Mouse (Mus musculus) adrenal gland, postnatal 14 days (tissue): ENCODE measurements around the gene Cdca3. TPM values are rescaled to one million over a fixed set of nuclear protein-coding genes. Genes with fewer than 3 reads are reported as not detected.
"Not testable (repeated sequence)": the region's sequence is repeated elsewhere in the genome, so short reads cannot be mapped to it uniquely, and the experiment has no call there.

ENCODE experiments used
- DNase-seq: peaks from one replicate; pipeline ENCODE4 v3.0.0; 2021; ENCODE audit warnings: mixed read lengths
- long read RNA-seq, 2 experiments: library from polyadenylated mRNA; stranded (forward); transcript quantifications; one replicate each; pipeline ENCODE4 v2.0.0; 2021
- total RNA-seq: library from RNA; stranded (reverse); gene quantifications from 2 replicates; pipeline ENCODE4 v1.2.3, GENCODE M21; 2021

Cdca3 gene
- 22.2 and 26.1 TPM in 2 replicates for total RNA-seq
- long read RNA-seq, experiment 1, transcript Cdca3-201 (6 exons, 1,976 nt), result major isoform, 30 of 35 reads
- long read RNA-seq, experiment 1, partial matches to known transcripts, result 1 of 35 reads
- long read RNA-seq, experiment 1, other reads (novel, unspliced or antisense), result 2 of 35 reads
- long read RNA-seq, experiment 2, transcript Cdca3-201 (6 exons, 1,976 nt), result major isoform, 16 of 19 reads
- long read RNA-seq, experiment 2, partial matches to known transcripts, result 0 of 19 reads
- long read RNA-seq, experiment 2, other reads (novel, unspliced or antisense), result 0 of 19 reads

- DNase-seq, result peak; percentile 99
Measured at GRCm38 (mm10) chr6:124828868-124829798, at the start of gene Cdca3, which contains the start of gene Usp5. Gene Cdca3, plus strand, starts transcription at chr6:124829547. Gene Usp5, minus strand, starts transcription at chr6:124829484.

DNA sequence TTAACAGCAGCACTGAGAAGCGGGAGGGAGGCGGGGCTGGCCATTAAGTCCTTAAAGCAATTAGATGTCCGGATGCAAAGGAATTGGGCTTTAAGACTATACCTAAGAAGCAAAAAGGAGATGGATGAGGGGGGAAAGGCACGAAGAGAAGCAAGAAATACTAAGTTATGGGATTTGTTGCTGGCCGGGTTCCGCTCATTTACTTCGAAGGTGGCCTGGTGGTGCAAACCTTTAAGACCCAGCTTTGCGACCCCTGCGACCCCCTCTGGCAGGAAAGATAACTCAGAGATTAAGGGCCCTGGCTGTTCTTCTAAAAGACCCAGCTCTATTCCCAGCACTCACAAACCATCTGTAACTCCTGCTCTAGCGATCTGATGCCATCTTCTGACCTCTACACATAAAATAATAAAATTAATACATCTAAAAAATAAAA, 49.3 kb upstream of the Cdca3 start:
- DNase-seq, result no peak

- no peak for DNase-seq
Measured at GRCm38 (mm10) chr6:124780917-124781316, 48.4 kb upstream of the Cdca3 start.

DNA sequence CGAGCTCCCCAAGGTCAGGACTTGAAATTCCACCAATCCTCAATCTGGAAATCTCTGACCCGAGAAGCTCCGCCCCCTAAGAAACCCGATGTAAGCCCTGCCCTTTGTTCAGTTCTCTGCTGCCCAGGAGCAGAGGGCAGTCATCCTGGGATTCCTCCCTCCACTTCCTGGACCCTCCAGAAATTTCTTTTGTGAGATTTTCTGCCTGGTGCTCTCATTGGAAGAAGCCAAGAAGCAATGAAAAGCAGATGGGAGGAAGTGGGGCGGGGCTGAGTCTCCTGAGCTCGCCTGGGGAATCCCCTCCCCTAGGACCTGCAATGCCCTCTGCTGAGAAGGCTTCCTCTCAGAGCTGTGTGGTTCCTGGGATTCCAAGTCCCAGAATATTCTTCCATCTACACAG, 46.9 kb upstream of the Cdca3 start:
- DNase-seq, result peak; percentile 50

GRCm38 (mm10) chr6:124786756-124787420, 42.5 kb upstream of the Cdca3 start:
- DNase-seq, result no peak

DNA sequence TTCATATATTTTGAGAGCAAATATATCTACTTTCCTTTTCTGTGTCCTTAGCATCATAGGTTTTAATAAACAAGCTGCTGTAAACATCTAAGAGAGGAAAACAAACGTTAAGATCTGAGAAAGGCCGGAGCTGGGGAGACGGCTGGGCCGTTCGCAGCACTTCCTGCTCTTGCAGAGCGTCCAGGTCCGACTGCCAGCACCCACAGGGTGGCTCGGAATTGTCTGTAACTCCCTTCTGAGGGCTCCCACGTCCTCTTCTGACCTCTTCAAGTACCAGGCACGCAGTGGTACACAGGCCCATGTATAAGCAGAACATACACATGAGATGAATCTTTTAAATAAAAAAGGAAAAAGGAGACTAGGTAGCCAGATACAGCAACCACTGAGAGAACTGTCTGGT, 41.6 kb upstream of the Cdca3 start:
- DNase-seq, result no peak

DNA sequence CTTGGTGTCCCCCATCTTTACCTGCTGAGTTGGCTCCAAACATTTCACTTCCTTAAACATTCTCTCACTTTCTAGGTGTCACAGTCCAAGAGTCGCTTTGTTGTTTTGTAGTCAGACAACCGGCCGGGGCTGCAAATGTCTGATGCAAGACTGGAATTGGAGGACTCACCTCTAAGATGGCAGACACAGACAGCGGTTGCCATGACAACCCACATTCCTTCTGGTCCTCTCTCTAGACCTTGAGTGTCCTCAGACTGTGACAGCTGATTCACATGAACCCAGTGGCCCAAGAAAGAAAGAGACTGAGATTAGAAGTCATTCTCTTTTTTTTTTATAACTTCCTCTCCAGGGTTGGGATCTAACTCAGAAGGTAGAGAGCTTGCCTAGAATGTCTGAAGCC, 39.8 kb upstream of the Cdca3 start:
- DNase-seq, result no peak

- DNase-seq, result no peak
Measured at GRCm38 (mm10) chr6:124790121-124790520, 39.2 kb upstream of the Cdca3 start.

DNA sequence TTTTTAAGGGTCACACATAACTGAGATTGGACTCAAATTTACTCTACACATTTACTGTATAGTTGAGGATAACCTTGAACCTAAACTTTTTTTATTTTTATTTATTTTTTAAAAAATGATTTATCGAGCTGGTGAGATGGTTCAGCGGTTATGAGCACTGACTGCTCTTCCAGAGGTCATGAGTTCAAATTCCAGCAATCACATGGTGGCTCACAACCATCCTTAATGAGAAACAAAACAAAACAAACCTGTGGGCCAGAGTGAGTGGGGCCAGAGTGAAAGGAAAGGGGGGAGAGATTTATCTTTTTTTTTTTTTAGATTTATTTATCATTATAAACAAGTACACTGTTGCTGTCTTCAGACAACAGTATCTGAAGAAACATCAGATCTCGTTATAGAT, 37.4 kb upstream of the Cdca3 start:
- DNase-seq, result no peak

DNA sequence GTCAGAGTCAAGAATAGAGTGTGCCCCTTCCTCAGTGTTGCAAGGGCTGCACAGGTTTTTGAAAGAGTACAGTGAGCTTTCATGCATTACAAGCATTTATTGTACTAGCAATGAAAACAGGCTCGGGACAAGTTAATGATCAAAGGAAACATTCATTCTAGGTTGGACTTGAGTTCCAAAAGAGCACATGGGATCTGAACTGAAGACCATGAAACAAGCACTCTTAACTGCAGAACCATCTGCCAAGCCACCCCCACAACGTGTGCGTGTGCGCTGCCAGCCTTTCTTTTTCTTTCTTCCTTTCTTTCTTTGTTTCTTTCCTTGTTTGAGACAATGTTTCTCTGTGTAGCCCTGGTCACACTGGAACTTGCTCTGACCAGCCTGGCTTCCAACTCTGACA, 33.6 kb upstream of the Cdca3 start:
- no peak for DNase-seq

DNA sequence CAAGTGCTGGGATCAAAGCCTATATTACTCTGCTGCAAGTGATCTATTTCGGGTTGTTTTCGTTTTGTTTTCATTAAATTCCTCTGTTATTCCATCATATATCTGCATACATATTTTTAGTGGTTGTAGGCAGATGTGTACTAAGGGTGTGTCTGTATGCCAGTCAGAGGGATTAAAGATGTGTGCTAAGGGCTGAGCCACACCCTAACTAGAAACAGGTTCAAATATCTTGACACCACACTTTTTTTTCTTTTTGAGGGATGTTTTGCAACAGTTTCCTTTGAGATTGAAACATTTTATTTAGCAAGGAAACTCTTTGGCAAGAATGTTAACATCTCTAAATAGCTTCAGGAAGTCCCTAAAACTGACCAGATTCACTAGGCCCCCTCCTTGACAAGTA, 33.1 kb upstream of the Cdca3 start:
- DNase-seq, result no peak

DNA sequence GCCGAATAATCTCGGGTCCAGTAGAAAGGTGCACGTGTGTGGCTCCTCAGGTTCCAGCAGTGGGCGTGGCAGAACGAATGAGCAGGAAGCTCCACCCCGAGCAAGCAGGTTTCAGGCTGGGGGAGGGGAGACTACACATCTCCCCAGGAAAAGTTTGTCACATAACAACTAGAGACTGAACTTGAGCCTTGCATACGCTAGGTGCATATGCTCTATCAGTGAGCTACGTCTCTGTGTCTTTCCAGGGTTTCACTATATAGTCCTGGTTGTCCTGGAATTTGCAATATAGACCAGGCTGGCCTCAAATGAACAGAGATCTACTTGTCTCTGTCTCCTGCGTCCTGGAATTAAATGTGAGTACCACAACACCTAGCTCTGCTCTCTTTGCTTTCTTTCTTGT, 26.9 kb upstream of the Cdca3 start:
- not testable (repeated sequence) for DNase-seq

GRCm38 (mm10) chr6:124803061-124803460, 26.3 kb upstream of the Cdca3 start:
- no peak for DNase-seq

GRCm38 (mm10) chr6:124803691-124804090, 25.7 kb upstream of the Cdca3 start:
- not testable (repeated sequence) for DNase-seq

DNA sequence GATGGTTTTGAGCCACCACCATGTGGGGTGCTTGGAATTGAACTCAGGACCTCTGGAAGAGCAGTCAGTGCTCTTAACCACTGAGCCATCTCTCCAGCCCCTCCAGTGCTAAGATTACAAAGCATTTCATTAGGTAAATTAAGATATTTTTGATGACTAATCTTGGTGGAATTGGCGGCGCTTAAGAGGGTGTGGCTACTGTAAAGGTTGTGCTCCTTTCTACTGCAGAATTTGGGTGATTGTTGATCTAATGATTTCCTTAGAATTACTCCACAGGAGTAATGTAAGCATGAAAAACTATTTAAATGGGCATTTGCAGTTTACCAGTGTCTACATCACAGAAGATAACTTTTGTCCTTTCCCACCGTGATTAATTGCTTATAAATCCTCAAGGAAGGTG, 25.0 kb upstream of the Cdca3 start:
- no peak for DNase-seq

GRCm38 (mm10) chr6:124805341-124806321, 23.7 kb upstream of the Cdca3 start:
- peak; percentile 99 for DNase-seq

- no peak for DNase-seq
Measured at GRCm38 (mm10) chr6:124806446-124807140, 22.8 kb upstream of the Cdca3 start.

DNA sequence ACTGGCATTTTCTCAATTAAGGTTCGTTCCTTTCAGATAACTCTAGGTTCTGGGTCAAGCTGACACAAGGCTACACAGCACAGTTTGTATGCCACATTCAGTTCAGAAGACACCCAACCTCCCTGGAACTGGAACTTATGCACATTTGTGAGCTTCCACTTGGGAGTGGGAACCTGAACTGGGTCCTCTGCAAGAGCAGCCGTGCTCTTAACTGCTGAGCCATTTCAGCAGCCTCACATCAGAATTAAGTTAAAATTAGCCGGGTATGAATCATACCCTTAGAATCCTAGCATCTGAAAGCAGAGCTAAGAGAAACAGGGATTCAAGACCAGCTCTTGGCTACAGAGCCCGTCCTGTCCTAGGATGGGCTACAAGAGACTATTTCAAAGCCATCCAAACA, 22.0 kb upstream of the Cdca3 start:
- DNase-seq, result no peak

DNA sequence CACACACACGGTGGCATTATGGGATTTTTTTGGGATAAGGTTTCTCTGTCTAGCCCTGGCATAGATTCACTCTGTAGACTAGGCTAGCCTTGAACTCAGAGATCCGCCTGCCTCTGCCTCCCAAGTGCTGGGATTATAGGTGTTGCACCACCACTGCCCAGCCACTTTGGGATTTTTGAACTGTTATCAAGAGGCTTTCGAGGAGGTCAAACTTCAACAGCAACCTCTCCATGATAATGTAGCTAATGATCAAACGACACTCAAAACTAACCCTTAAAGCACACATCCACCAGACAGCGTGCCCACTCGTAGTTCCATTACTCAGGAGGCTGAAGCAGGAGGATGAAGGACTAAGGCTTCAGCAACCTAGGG, 21.4 kb upstream of the Cdca3 start:
- DNase-seq, result no peak

DNA sequence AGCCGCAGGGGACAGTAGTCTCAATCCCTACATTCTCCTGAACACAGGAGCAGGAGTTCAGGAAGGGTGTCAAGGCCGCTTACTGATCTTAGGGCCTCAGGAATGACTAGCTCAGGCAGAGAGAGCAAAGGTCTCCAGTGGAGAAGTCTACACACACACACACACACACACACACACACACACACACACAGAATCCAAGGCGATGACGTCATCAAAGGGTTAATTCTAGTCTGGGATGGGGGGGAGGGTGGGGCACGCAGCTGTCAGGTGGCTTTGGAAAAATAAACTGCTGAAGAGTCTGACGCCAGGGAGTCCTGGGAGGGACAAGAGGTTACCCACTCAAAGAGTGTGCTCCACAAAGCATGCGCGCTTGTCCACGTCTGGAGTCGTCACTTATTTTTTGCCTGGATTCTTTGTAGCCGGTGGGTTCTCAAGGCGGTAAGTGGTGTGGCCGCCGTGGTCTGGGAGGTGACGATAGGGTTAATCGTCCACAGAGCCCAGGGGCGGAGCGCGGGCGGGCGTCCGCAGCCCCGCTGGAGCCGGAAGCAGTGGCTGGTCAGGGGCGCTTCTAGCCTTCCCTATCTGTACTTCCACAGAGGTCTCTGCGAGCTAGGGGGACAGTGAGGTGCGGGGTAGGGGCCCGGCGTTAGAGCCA, 20.9 kb upstream of the Cdca3 start, which contains the start of gene Spsb2:
TSS of gene Spsb2 (plus strand) at position 304 of the 655 bp plus-strand sequence.
- peak; percentile 87 for DNase-seq
